Comparison of ENCODE assay signal across 26 mouse cellular contexts in genomic region chr9:90196262-90196661, GRCm38 (mm10). TPM values are rescaled to one million over a fixed set of nuclear protein-coding genes. Genes with fewer than 3 reads are reported as not detected.
"Had no signal": no experiment of that assay in that cellular context is flagged by ENCODE, and none has a peak within 500 bp of the region (broad histone marks: within the 10 kb centered on the region; RNA-seq: fewer than 3 reads in every experiment).

No protein-coding gene starts in this region.

- DNase-seq: forebrain, postnatal 0 days; gastrocnemius, postnatal 14 days; gastrocnemius, postnatal 36 days; heart, postnatal 10 days; heart, postnatal 4 days; kidney, adult 11 months; kidney, adult 2 months; kidney, adult 9 months; kidney, postnatal 14 days; kidney, postnatal 36 days; layer of hippocampus, adult 9-11 months; layer of hippocampus, postnatal 36 days; liver; liver, embryonic 13.5 days had no signal

- H3K4me2 ChIP-seq: heart, embryonic 12.5 days; hindbrain, embryonic 12.5 days; hindbrain, embryonic 14.5 days; kidney, embryonic 15.5 days; limb, embryonic 12.5 days; liver, embryonic 11.5 days; liver, embryonic 13.5 days had no signal

- ATAC-seq: forebrain, postnatal 0 days; hindbrain, embryonic 16.5 days; inflammation-experienced regulatory T-cells, adult 6 months had no signal

- H3K4me1 ChIP-seq: hindbrain, embryonic 12.5 days; limb, embryonic 12.5 days had no signal

- H3K27me3 ChIP-seq: heart, embryonic 12.5 days; hindbrain, embryonic 12.5 days; kidney, embryonic 15.5 days; limb, embryonic 12.5 days; liver, embryonic 13.5 days had no signal

- H3K4me3 ChIP-seq: heart, embryonic 10.5 days; heart, embryonic 12.5 days; hindbrain, embryonic 10.5 days; hindbrain, embryonic 12.5 days; kidney, embryonic 15.5 days; limb, embryonic 10.5 days; limb, embryonic 12.5 days; liver, embryonic 13.5 days had no signal

- H3K9me3 ChIP-seq: heart, embryonic 10.5 days; heart, embryonic 12.5 days; hindbrain, embryonic 10.5 days; hindbrain, embryonic 12.5 days; kidney, embryonic 15.5 days; limb, embryonic 10.5 days; limb, embryonic 12.5 days; liver, embryonic 13.5 days had no signal

- H3K27ac ChIP-seq: heart, embryonic 10.5 days; hindbrain, embryonic 10.5 days; hindbrain, embryonic 12.5 days; hindbrain, embryonic 14.5 days; kidney, embryonic 15.5 days; kidney, postnatal 0 days; limb, embryonic 10.5 days; limb, embryonic 12.5 days; liver, embryonic 13.5 days had no signal

- H3K9ac ChIP-seq: forebrain, postnatal 0 days; heart, embryonic 12.5 days; hindbrain, embryonic 12.5 days; hindbrain, embryonic 14.5 days; kidney, embryonic 15.5 days; limb, embryonic 12.5 days; liver, embryonic 13.5 days had no signal

RNA-seq across cellular contexts. Expression of gene Adamts7, which starts 33.4 kb away (rescaled TPM):
- polyA plus RNA-seq: inflammation-experienced regulatory T-cells, adult 6 months had no signal
